Mouse (Mus musculus): ENCODE measurements around the gene Tmx1. TPM values are rescaled to one million over a fixed set of nuclear protein-coding genes. Genes with fewer than 3 reads are reported as not detected.
A peak's percentile ranks its signal among the peaks of the same experiment; 100 is the strongest.

Gene Tmx1
- polyA plus RNA-seq, 1 experiment from 2014 or later: 111 TPM

GRCm38 (mm10) chr12:70495282-70495922 lies 42.5 kb downstream of the Tmx1 start:
- no peaks in the 10 kb centered on the region for H3K9me3 ChIP-seq
- H3K9ac ChIP-seq: no peak overlapping the region
- H3K27me3 ChIP-seq (replicated peaks): no peaks in the 10 kb centered on the region
- H3K4me3 ChIP-seq (replicated peaks): no peak overlapping the region
- peak; percentile 45 for ATAC-seq
- WGBS: 63% methylated on average over 4 of the region's 4 CpGs
- no peaks in the 10 kb centered on the region for H3K4me1 ChIP-seq (replicated peaks)
- H3K36me3 ChIP-seq: no peaks in the 10 kb centered on the region
- H3K4me2 ChIP-seq (replicated peaks): no peak overlapping the region
- no peak overlapping the region for H3K27ac ChIP-seq

- Histone ChIP-seq H3K4me3 (replicated peaks) (no peak overlapping the region), H3K9ac (no peak overlapping the region), H3K4me2 (replicated peaks) (no peak overlapping the region), H3K4me1 (replicated peaks) (no peaks in the 10 kb centered on the region), H3K27ac (no peak overlapping the region), H3K36me3 (no peaks in the 10 kb centered on the region), H3K27me3 (replicated peaks) (no peaks in the 10 kb centered on the region), H3K9me3 (no peaks in the 10 kb centered on the region)
- 85% methylated on average over 3 of the region's 3 CpGs for WGBS
- no peak for ATAC-seq
Measured at GRCm38 (mm10) chr12:70498091-70498490, 45.2 kb downstream of the Tmx1 start.

GRCm38 (mm10) chr12:70505971-70506370 lies 53.1 kb downstream of the Tmx1 start:
- no peaks in the 10 kb centered on the region for H3K9me3 ChIP-seq
- no peaks in the 10 kb centered on the region for H3K36me3 ChIP-seq
- H3K4me3 ChIP-seq (replicated peaks): no peak overlapping the region
- WGBS: 61% methylated on average over 5 of the region's 5 CpGs
- H3K4me2 ChIP-seq (replicated peaks): no peak overlapping the region
- ATAC-seq: no peak
- H3K27me3 ChIP-seq (replicated peaks): no peaks in the 10 kb centered on the region
- no peak overlapping the region for H3K27ac ChIP-seq
- H3K9ac ChIP-seq: no peak overlapping the region
- no peaks in the 10 kb centered on the region for H3K4me1 ChIP-seq (replicated peaks)

GRCm38 (mm10) chr12:70512023-70512422 lies 59.1 kb downstream of the Tmx1 start:
- H3K9ac ChIP-seq: no peak overlapping the region
- ATAC-seq: no peak
- H3K4me1 ChIP-seq (replicated peaks): no peaks in the 10 kb centered on the region
- H3K4me2 ChIP-seq (replicated peaks): no peak overlapping the region
- H3K27ac ChIP-seq: no peak overlapping the region
- no peaks in the 10 kb centered on the region for H3K36me3 ChIP-seq
- H3K4me3 ChIP-seq (replicated peaks): no peak overlapping the region
- 74% methylated on average over 5 of the region's 5 CpGs for WGBS
- H3K9me3 ChIP-seq: no peaks in the 10 kb centered on the region
- no peaks in the 10 kb centered on the region for H3K27me3 ChIP-seq (replicated peaks)

GRCm38 (mm10) chr12:70512431-70512830 lies 59.5 kb downstream of the Tmx1 start:
- no peak for ATAC-seq
- Histone ChIP-seq H3K27me3 (replicated peaks) (no peaks in the 10 kb centered on the region), H3K27ac (no peak overlapping the region), H3K9me3 (no peaks in the 10 kb centered on the region), H3K9ac (no peak overlapping the region), H3K4me1 (replicated peaks) (no peaks in the 10 kb centered on the region), H3K4me3 (replicated peaks) (no peak overlapping the region), H3K36me3 (no peaks in the 10 kb centered on the region), H3K4me2 (replicated peaks) (no peak overlapping the region)
- 95% methylated on average over 2 of the region's 2 CpGs for WGBS

Other genes with a start within 250 kb of the Tmx1 start
- 24.3 and 24.5 TPM in 2 replicates for gene Pygl, start 221.6 kb upstream of the Tmx1 start, polyA plus RNA-seq (2015; fragmentation: Nextera tagmentation; extraction: Ambion mirVana)
- gene Trim9, start 105.5 kb upstream of the Tmx1 start, polyA plus RNA-seq (2015; fragmentation: Nextera tagmentation; extraction: Ambion mirVana): 1.5 and 1.7 TPM in 2 replicates